Mouse (Mus musculus) thymus, adult 18-20 months (tissue): ENCODE measurements around the gene Olfr633.
"Not testable (repeated sequence)": the region's sequence is repeated elsewhere in the genome, so short reads cannot be mapped to it uniquely, and the experiment has no call there.

ENCODE experiments used
- DNase-seq, 2 experiments: peaks; one replicate each; pipeline ENCODE4 v3.0.0; 2022; ENCODE audit warnings: mixed read lengths in 2 of 2

Gene Olfr633

GRCm38 (mm10) chr7:103944137-103944536 lies at the start of gene Olfr633:
TSS of gene Olfr633 (plus strand) at chr7:103944437.
- DNase-seq: no peak

DNA sequence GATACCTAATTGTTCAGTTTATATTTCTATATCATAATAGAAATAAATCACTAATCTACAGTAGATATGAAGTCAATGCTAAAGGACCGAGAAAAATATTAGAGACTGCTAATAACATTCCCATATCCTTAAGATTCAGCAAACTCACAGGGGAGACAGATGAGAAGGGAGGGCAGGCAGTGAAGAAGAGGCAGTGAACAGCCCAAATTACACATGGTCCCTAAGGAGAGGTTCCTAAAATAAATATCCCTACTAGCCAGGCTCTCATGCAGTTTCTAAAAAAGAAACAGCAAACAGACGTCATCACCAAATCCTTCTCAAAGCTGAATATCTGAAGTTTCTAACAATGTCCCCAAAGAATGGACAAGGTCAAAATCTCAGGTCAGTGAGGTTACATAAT lies 41.0 kb upstream of the Olfr633 start, which contains the start of gene Olfr65:
TSS of gene Olfr65 (plus strand) at position 301 of the 400 bp plus-strand sequence.
- no peak for DNase-seq

GRCm38 (mm10) chr7:103910047-103910446 lies 34.2 kb upstream of the Olfr633 start:
- DNase-seq: no peak

DNA sequence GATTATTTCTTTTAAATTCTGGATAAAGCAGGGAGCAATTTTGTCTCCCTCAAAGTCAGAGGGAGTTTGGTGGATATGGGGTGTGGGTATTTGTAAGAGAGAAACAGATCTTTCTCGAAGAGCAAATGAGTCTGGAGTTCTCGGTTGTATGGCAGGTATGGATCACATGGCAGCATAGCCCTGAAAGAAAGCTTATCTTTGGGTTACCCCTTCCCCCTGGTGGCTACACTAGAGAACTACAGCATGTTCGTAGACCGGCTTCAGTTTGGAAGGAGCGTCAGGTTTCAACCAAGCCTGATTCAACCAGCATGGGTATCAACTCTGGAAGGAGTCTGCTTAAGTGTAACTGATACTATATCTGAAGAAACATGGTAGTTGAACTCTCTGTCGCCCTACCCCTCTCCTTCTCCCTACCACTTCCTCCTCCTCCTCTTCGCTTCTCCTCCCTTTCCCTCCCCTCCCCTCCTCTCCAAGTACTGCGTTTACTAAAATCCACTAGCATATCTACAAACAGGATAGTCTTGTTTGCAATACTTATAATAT lies 31.2 kb upstream of the Olfr633 start:
- DNase-seq: no peak

DNA sequence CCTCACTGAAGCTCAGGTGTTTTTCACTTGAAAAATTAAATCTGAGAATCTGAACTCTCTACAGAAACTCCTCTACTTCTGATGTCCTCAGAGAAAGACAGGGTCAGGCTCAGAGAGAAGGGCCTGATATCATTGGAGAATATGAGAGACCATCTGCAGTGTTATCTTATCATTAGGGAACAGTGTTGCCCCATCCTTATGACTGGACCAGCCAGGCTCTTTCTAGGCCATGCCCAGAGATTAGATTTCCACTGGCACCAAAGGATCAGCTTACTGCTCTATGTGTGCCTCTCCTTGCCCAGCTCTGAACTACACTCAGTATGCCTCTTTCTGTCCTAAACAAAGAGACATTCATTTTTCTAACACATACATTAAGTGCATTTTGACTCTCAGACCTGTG lies 28.9 kb upstream of the Olfr633 start:
- no peak for DNase-seq

GRCm38 (mm10) chr7:103928525-103928924 lies 15.7 kb upstream of the Olfr633 start, which contains the start of gene Olfr631:
TSS of gene Olfr631 (plus strand) at chr7:103928825.
- no peak for DNase-seq

- no peak for DNase-seq
Observed at GRCm38 (mm10) chr7:103934264-103934663, 10.0 kb upstream of the Olfr633 start, which contains the start of gene Olfr632. TSS of gene Olfr632 (plus strand) at chr7:103934347.

GRCm38 (mm10) chr7:103942730-103943129 lies 1.5 kb upstream of the Olfr633 start:
- no peak for DNase-seq

DNA sequence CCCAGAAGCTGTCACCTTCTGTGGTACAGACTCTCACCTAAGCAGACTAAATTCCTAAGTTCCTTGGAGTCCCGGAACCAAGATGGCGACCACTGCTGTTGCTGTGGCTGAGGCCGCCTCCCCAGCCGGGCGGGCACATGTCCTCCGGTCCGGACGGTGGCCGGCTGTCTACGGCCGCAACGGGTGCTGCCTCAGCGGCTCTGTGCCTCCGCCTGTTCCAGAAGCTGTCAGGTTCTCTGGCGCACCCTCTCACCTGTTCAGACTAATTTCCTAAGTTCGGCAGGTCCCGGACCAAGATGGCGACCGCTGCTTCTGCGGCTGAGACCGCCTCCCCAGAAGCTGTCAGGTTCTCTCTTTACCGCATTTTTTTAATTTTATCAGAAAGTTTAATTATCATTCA lies 22.6 kb downstream of the Olfr633 start:
- DNase-seq: not testable (repeated sequence)

- DNase-seq: no peak
Observed at GRCm38 (mm10) chr7:103970852-103971251, 26.6 kb downstream of the Olfr633 start, which contains the start of gene Olfr635. TSS of gene Olfr635 (plus strand) at chr7:103971152.

DNA sequence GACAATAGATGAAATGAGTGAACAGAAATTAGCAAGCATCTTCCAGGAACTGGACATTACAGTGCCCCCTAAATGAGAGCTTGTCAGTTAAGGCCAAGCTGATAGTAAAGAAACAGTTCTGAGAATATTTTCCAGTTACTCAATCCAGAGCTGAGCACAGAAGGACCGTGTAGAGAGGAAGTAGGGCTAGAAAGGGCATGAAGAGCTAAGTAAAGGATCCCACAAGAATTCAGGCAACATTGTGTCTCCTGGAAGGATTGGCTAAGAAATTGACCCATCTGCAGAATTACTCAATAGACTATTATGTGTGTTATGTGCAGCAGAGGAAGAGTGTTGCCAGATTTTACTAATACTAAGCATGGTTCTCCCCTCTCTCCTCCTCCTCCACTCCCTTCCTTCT lies 27.5 kb downstream of the Olfr633 start:
- DNase-seq: no peak

DNA sequence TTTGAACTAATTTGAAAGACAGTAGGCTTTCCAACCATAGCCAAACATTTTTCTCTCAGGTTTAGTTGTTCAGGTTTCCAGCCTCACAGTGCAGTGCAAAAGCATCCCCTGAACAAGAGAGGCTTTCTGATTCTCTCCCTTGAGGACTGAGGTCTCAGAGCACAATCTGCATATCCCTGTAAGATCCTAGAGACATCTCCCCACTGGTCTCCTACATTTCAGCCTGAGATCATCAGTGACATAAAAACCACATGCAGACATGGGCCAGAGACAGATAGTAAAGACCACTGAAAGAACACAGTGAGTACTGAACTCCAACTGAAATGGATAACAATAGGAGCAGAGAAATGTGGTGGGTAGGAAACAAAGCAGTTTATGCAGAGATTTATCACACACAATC lies 54.2 kb downstream of the Olfr633 start, which contains the start of gene Olfr638:
TSS of gene Olfr638 (plus strand) at position 301 of the 400 bp plus-strand sequence.
- no peak for DNase-seq
